9 mouse cellular contexts compared by ENCODE assay signal in genomic region chr1:181923384-181923783, GRCm38 (mm10).
A peak's percentile ranks its signal among the peaks of the same experiment; 100 is the strongest.
DNase-seq lines count a peak whose midpoint lies in the region; ATAC-seq and TF ChIP-seq lines count a peak whose summit lies in the region.
"Had no signal": no experiment of that assay in that cellular context is flagged by ENCODE, and none has a peak within 500 bp of the region (broad histone marks: within the 10 kb centered on the region; RNA-seq: fewer than 3 reads in every experiment).

No protein-coding gene starts in this region.

- peak; percentile 58; the same call in 1 of the 2 replicates for ATAC-seq in midbrain, embryonic 13.5 days

- H3K27ac ChIP-seq in layer of hippocampus, adult 2 months, result peak overlapping the region; percentile 58; the same call in 1 of the 2 replicates
- no peak overlapping the region for H3K27ac ChIP-seq in midbrain, embryonic 13.5 days
- no peak overlapping the region for H3K27ac ChIP-seq in thymus, adult 2 months (ENCODE audit: control insufficient read depth, insufficient read depth, low read length)

- H3K4me3 ChIP-seq in layer of hippocampus, adult 2 months, result peak overlapping the region; percentile 25; the same call in 1 of the 2 replicates
- H3K4me3 ChIP-seq in midbrain, embryonic 13.5 days (replicated peaks), result no peak overlapping the region
- H3K4me3 ChIP-seq in thymus, adult 2 months (ENCODE audit: control insufficient read depth, insufficient read depth, low read length), result no peak overlapping the region

- H3K9me3 ChIP-seq in midbrain, embryonic 13.5 days, result no peaks in the 10 kb centered on the region
- H3K9me3 ChIP-seq: G1E had no signal

- no peak overlapping the region for H3K4me2 ChIP-seq in midbrain, embryonic 13.5 days (replicated peaks)

- no peaks in the 10 kb centered on the region for H3K27me3 ChIP-seq in midbrain, embryonic 13.5 days
- no peaks in the 10 kb centered on the region for H3K27me3 ChIP-seq in thymus, adult 2 months (ENCODE audit: control insufficient read depth, insufficient read depth, low read length)

- peaks cover 24% of the 10 kb centered on the region for H3K36me3 ChIP-seq in midbrain, embryonic 13.5 days
- H3K36me3 ChIP-seq in thymus, adult 2 months (ENCODE audit: control insufficient read depth, insufficient read depth, low read length), result no peaks in the 10 kb centered on the region
- H3K36me3 ChIP-seq: G1E had no signal

- no peak overlapping the region for H3K9ac ChIP-seq in midbrain, embryonic 13.5 days (replicated peaks)

- no peak for TF ChIP-seq POLR2A in thymus, adult 2 months (IDR thresholded peaks at IDR 0.05; ENCODE audit: control insufficient read depth, extremely low read depth, insufficient read depth, low read length, poor library complexity)

- 83% methylated on average over 24 of the region's 24 CpGs for WGBS in midbrain, embryonic 13.5 days
- 76% methylated on average over 24 of the region's 24 CpGs for WGBS in thymus, adult 2 months

- TF ChIP-seq CTCF in layer of hippocampus, adult 2 months (conservative IDR thresholded peaks at IDR 0.05), result no peak
- no peak for TF ChIP-seq CTCF in thymus, adult 2 months (IDR thresholded peaks at IDR 0.05; ENCODE audit: borderline replicate concordance, control insufficient read depth, extremely low read depth, insufficient read depth, low read length, poor library complexity)

- peak; percentile 21 to 25 for DNase-seq in cerebellum, postnatal 25 days
- no peak for DNase-seq in cerebellum, adult 9-10 months
- DNase-seq in adrenal gland, postnatal 10 days, result peak; percentile 18
- peak; percentile 97 for DNase-seq in heart, adult 11 months
- peak; percentile 48 to 50 for DNase-seq in layer of hippocampus, adult 2 months (ENCODE audit: low spot score in 2 of 2)
- no peak for DNase-seq in thymus, adult 2 months
- DNase-seq in urinary bladder, adult 2 months (ENCODE audit: low spot score), result no peak

- H3K4me1 ChIP-seq in midbrain, embryonic 13.5 days (replicated peaks), result no peaks in the 10 kb centered on the region
- H3K4me1 ChIP-seq in thymus, adult 2 months (replicated peaks; ENCODE audit: control insufficient read depth, insufficient read depth, low read length), result no peaks in the 10 kb centered on the region; the same call in 1 of the 2 replicates

Comparison
In these comparisons a context has a peak if more than half of its experiments do, and no peak if none do; other contexts are left out.
1. DNase-seq: peak in cerebellum, postnatal 25 days (2 of 2), adrenal gland, postnatal 10 days (single experiment), heart, adult 11 months (single experiment) and layer of hippocampus, adult 2 months (2 of 2); none in cerebellum, adult 9-10 months (single experiment), thymus, adult 2 months (single experiment) and urinary bladder, adult 2 months (single experiment).